Mouse (Mus musculus) right cerebral cortex, postnatal 4 days (tissue): Measurements from ENCODE around the gene Myo1c.
A peak's percentile ranks its signal among the peaks of the same experiment; 100 is the strongest.
"Not testable (repeated sequence)": the region's sequence is repeated elsewhere in the genome, so short reads cannot be mapped to it uniquely, and the experiment has no call there.

Source experiments
- DNase-seq: peaks from one replicate; pipeline ENCODE4 v3.0.0-alpha.2; 2022

Myo1c gene

GRCm38 (mm10) chr11:75669853-75670200 is 19.5 kb downstream of the Myo1c start:
- DNase-seq = no peak

- DNase-seq = no peak
Observed at GRCm38 (mm10) chr11:75671426-75672180, 21.3 kb downstream of the Myo1c start.

DNA sequence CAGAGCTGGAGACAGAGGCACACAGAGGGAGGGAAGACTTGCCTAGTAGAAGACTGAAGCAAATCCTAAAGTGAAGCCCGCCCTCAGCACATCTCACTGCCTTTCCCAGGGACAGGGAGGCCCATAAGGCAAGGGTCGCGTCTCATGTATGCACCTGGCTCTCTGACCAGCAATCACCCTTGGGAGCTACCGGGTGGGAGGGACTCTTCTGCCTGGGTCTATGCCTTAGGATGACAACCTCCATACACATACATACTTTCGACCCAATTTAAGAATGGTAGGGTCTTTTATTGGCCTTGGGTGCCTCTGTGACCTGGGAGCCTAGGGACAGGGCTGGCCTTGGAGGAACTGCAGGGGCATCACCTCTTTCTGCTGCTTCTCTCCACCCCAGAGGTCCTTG is 23.1 kb downstream of the Myo1c start:
- DNase-seq = no peak

DNA sequence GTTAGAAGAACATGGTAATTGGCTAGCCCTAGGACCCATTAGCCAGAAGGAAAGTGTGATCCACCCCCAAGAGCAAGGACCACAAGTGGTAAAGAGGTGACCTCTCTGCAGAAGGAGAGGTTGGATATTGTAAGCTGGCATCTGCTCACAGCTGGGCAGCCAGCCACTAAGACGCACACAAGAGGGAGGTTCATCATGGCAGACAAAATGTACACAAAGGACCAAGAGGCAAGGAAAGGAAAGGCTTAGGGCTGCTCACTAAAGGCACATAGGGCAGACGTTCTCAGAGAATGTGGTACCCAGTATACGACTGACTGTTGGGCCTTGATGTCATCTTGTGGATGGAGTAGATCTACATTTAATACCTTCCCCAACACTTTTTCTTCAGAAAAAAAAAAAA is 24.6 kb downstream of the Myo1c start:
- no peak for DNase-seq

DNA sequence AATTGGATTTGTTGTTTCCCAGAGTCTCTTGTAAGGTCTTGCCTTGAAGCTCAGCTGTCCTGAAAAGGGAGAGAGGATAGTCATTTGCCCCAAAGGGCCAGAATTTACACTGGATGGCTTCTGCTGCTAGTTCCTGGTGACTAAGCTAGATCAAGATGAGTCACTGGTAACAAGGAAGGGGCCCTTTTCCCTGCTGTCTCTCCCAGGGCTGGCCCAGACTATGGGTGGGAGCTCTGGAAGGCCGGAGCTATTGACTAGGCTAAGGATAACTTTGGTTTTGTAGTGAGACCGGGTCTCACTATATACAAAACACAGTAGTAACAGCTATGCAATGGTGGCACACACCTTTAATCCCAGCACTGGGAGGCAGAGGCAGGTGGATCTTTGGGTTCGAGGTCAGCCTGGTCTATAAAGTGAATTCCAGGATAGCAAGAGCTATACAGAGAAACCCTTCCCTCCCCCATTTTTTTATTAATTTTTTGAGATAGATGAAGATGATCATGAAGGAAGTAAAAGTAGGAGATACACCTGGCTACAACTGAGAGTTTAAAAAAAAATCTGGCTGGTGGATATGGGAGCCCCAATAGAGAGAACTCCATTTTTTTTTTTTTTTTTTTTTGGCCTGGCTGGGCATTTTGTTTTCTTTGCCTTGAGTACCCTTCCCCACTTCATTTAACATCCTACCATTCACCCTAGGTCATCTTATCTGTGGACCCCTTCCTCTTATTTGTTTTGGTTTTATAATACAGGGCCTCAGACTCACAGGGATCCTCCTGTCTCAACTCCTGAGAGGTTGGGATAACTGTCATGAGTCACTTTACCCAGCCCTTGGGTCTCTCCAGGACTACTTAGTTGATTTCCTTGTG is 27.8 kb downstream of the Myo1c start:
- no peak for DNase-seq

- peak; percentile 97 for DNase-seq
Observed at GRCm38 (mm10) chr11:75678747-75679438, 28.6 kb downstream of the Myo1c start, which contains the start of gene Crk. Crk (plus strand) TSS chr11:75679259.

GRCm38 (mm10) chr11:75679439-75680171 is 29.3 kb downstream of the Myo1c start:
- DNase-seq = peak; percentile 42

GRCm38 (mm10) chr11:75684462-75684861 is 34.2 kb downstream of the Myo1c start:
- DNase-seq = no peak

DNA sequence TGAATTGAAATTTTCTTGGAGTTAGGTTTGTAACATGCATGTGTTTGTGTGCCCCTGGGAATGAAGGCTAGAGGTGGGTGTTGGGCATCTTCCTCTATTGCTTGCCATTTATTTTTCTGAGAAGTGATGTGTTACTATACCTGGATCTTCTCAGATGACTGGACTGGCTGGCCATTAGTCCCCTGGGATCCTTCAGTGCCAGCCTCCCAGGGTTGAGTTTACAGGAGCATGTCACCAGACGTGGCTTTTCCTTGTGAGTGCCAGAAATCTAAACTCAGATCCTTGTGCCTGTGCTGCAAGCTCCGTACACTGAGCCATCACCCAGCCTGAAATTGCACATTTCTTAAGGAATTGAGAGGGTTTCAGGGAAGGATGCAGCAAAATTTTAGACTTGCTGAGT is 34.7 kb downstream of the Myo1c start:
- no peak for DNase-seq

DNA sequence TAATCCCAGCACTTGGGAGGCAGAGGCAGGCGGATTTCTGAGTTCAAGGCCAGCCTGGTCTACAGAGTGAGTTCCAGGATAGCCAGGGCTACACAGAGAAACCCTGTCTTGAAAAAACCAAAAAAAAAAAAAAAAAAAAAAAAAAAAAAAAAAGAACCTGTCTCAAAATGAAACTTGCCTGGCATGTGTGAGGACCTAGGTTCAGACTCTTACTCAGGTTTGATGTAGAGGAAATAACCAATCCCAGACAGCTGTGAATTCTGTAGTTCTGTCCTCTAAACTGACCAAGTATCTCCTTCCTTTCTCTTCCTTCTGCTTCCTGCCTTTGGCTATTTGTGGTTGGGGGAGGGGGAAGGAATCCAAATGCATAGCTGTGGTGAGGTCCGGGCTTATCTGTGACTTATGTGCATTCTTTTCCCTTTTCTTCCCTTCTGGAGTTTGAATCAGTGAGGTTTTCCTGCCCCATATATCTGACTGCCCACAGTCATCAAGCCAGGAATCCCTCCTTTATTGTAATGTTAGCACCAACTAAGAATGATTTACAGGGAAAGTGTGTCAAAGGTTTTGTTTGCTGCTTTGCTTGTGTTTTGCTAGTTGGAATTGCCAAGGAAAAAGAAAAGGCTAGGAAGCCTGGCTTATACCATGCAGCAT is 37.2 kb downstream of the Myo1c start:
- DNase-seq = no peak

DNA sequence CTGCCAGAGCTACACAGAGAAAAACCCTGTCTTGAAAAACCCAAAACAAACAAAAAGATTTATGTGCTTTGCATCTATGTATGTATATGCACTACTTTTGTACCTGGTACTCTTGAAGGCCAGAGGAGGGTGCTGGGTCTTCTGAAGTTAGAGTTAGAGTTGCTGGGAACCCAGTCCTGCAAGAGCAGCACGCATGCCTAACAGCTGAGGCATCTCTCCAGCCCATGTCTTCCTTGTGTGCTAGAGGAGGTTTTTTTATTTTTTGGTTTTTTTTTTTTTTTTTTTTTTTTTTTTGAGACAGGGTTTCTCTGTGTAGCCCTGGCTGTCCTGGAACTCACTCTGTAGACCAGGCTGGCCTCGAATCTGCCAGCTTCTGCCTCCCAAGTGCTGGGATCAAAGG is 37.8 kb downstream of the Myo1c start:
- DNase-seq = no peak

DNA sequence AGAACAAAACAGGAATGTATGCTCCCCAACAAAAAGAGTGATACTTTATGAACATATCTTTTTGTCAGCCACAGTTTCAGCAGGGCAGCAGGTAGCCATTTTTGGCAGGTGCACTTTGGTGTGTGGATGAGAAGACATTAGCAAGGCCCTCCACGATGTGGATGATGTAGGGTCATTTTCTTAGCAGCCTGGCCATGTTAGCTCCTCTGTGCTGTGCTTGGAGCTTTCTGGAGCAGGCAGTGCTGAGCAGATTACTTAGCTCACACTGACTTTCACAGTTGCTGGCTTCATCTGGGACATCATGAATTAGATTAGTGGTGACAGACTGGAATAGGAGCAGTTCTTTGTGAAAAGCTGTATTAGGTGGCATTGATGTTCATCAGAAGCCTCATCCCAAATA is 39.7 kb downstream of the Myo1c start:
- no peak for DNase-seq

- DNase-seq = no peak
Observed at GRCm38 (mm10) chr11:75691047-75691446, 40.7 kb downstream of the Myo1c start.

DNA sequence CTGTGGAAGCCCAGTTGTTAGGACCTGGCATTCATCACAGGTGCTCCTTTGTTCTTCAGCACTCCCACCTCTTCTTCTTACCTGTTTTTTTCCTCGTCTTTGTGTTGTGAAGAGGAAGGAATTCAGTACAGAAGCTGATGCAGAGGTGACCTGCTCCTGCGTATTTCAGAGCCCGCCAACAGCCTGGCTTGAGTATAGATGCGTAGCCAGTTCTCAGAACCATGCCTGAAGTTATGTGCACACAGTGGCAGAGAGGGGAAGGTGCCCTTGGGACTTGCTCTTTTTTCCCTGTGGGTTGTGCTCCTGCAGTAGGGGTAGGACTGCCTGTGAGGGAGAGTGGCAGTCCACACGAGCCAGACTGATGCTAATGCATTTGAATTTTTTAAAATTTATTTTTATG is 43.3 kb downstream of the Myo1c start:
- DNase-seq = no peak

DNA sequence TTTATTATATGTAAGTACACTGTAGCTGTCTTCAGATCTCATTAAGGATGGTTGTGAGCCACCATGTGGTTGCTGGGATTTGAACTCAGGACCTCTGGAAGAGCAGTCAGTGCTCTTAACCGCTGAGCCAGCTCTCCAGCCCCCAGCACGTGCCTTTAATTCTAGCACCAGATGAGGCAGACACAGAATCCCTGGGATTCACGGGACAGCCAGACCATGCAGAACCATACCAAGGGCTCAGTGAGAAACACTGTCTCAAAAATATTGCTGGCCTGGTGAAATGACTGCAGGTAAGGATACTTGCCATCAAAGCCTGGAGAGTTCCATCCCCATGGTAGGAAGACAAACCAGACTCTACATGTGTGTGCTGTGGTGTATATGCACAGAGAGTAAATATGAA is 47.2 kb downstream of the Myo1c start:
- not testable (repeated sequence) for DNase-seq

DNA sequence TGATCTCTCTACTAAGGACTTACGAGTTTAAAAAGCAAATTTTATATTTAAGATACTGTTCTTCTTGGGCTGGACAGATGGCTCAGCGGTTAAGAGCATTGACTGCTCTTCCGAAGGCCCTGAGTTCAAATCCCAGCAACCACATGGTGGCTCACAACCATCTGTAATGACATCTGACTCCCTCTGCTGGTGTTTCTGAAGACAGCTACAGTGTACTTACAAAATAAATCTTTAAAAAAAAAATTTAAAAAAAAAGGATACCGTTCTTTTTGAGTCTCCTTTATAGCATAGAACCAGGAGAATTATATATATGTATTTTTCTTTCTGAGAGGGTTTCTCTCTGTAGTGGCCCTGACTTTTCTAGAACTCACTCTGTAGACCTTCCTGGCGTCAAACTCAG is 50.3 kb downstream of the Myo1c start:
- DNase-seq = no peak

DNA sequence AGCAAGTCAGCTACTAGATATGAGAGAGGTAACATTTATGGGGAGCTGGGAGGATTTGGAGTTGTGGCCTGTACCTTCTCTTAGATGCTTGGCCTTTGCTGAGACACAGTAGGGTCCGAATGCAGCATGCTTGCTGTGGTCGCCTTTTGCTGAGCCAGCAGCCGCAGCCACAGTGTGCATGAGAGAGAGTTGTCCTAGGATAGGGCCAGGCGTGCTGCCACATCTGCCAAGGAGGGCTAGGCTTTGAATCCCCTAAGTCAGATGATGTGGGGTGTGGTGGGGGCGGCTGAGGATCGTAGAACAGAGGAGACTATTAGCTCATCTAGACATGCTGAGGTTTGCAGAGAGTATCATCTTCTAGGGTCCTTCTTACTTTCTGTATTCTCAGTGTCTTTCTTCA is 52.5 kb downstream of the Myo1c start:
- DNase-seq = no peak

DNA sequence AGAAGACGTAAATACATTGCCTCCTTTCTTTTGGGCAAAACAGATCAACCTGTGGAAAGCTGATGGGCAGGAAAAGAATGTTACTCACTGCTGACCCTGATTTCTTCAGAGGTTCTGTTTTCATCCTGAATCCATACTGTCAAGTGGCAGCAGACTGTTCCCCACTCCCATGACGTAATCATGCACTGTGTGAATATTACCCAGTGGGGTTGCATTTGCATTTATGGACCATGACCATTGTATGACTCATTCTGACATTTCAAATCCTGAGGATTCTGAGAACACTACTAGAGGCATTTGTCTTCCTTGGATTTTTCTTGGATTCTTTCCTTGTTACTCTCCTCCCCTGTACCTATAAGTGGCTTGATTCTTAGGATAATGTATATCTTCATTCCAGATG is 53.4 kb downstream of the Myo1c start:
- DNase-seq = no peak

- no peak for DNase-seq
Observed at GRCm38 (mm10) chr11:75713949-75714348, 63.6 kb downstream of the Myo1c start.

GRCm38 (mm10) chr11:75715556-75715955 is 65.3 kb downstream of the Myo1c start:
- DNase-seq = no peak

DNA sequence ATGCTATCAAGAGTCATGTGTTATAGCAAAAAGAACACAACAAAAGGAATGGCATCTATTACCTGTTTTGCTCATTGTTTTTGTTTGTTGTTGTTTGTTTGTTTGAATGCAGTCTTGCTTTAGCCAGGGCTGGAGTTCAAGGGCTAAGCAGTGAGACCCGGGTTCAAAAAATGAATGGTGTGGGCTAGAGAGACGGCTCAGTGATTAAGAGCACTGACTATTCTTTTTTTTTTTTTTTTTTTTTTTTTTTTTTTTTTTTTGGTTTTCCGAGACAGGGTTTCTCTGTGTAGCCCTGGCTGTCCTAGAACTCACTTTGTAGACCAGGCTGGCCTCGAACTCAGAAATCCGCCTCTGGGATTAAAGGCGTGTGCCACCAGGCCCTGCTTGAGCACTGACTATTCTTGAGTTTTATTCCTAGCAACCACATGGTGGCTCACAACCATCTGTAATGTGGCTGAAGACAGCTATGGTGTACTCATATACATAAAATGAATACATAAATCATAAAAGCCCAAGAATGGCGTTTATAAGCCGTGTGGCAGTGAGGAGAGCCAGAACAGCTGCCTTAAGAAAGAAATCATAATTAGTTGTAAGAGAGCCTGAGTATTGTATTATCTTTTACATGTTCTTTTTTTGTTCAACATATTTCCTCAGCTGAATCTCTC is 66.5 kb downstream of the Myo1c start:
- DNase-seq = no peak

DNA sequence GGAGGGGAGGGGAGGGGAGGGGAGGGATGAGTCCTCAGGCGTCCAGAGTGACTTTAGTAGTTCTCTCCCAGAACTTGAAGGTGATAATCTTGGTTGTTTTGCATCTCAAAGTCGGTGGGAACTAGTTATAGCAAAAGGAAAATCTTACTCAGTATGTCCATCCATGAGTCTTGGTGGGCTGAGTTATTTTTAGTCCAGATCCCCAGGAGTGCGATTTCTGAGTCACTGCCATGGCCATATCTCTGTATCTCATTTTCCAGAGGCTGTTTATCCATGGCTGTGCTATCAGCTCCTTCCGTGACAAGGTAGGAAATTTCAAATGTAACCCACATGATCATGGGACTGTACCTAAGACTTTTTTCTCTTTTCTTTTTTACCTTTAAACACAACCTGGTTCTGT is 72.0 kb downstream of the Myo1c start:
- DNase-seq = no peak
